Mouse (Mus musculus): ENCODE measurements around the gene Lhfpl2. TPM values are rescaled to one million over a fixed set of nuclear protein-coding genes. Genes with fewer than 3 reads are reported as not detected.

Lhfpl2 gene
- polyA plus RNA-seq, 1 experiment from 2014 or later: 24.7 TPM

- no peaks in the 10 kb centered on the region for H3K4me1 ChIP-seq (replicated peaks; ENCODE audit: control insufficient read depth, insufficient read depth, low read length)
- H3K36me3 ChIP-seq (ENCODE audit: control insufficient read depth, insufficient read depth, low read length): no peaks in the 10 kb centered on the region
- no peak overlapping the region for H3K27ac ChIP-seq (ENCODE audit: low read depth, low read length)
- no peak overlapping the region for H3K9ac ChIP-seq (ENCODE audit: low read length)
- H3K4me3 ChIP-seq (ENCODE audit: low read depth, low read length): no peak overlapping the region
- no peak overlapping the region for H3K4me2 ChIP-seq (ENCODE audit: low read depth, low read length, severe bottlenecking)
- WGBS: 88% methylated on average over 9 of the region's 9 CpGs
- DNase-seq (ENCODE audit: low spot score): no peak
- no peak for ATAC-seq (replicated peaks; ENCODE audit: low FRiP score)
- no peaks in the 10 kb centered on the region for H3K9me3 ChIP-seq (ENCODE audit: control insufficient read depth, low read length)
- no peaks in the 10 kb centered on the region for H3K27me3 ChIP-seq (ENCODE audit: control insufficient read depth, insufficient read depth, low read length)
Observed at GRCm38 (mm10) chr13:94087061-94087460, 29.5 kb downstream of the Lhfpl2 start.

- Histone ChIP-seq H3K27me3 (ENCODE audit: control insufficient read depth, insufficient read depth, low read length) (no peaks in the 10 kb centered on the region), H3K4me1 (replicated peaks; ENCODE audit: control insufficient read depth, insufficient read depth, low read length) (no peaks in the 10 kb centered on the region), H3K27ac (ENCODE audit: low read depth, low read length) (no peak overlapping the region), H3K36me3 (ENCODE audit: control insufficient read depth, insufficient read depth, low read length) (no peaks in the 10 kb centered on the region), H3K4me2 (ENCODE audit: low read depth, low read length, severe bottlenecking) (no peak overlapping the region), H3K4me3 (ENCODE audit: low read depth, low read length) (no peak overlapping the region), H3K9ac (ENCODE audit: low read length) (no peak overlapping the region), H3K9me3 (ENCODE audit: control insufficient read depth, low read length) (no peaks in the 10 kb centered on the region)
- DNase-seq (ENCODE audit: low spot score): no peak
- 93% methylated on average over 9 of the region's 9 CpGs for WGBS
- no peak for ATAC-seq (replicated peaks; ENCODE audit: low FRiP score)
Observed at GRCm38 (mm10) chr13:94088788-94089187, 31.2 kb downstream of the Lhfpl2 start.

DNA sequence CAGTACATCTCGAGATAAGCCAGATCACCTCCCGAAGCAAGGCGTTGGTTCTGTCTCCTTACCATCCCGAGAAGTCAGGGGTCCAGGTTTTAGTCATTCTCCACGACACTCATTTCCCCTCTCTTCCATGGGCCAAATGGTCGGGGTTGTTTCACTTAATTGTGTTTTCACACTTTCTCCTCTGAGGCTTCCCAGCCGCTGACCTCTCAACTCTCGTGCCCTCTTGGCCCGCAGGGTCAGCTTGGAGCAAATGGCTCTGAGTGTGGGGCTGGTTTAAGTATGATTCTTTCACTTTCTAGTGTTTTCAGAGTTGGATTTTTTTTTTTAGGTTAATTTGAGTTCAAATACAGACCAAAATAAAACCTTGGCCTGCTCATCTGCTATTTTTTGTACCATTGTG is 31.7 kb downstream of the Lhfpl2 start:
- no peaks in the 10 kb centered on the region for H3K4me1 ChIP-seq (replicated peaks; ENCODE audit: control insufficient read depth, insufficient read depth, low read length)
- H3K27ac ChIP-seq (ENCODE audit: low read depth, low read length): no peak overlapping the region
- ATAC-seq (replicated peaks; ENCODE audit: low FRiP score) (no peak), DNase-seq (ENCODE audit: low spot score) (no peak)
- H3K36me3 ChIP-seq (ENCODE audit: control insufficient read depth, insufficient read depth, low read length): no peaks in the 10 kb centered on the region
- 70% methylated on average over 9 of the region's 9 CpGs for WGBS
- no peaks in the 10 kb centered on the region for H3K27me3 ChIP-seq (ENCODE audit: control insufficient read depth, insufficient read depth, low read length)
- H3K9ac ChIP-seq (ENCODE audit: low read length): no peak overlapping the region
- no peak overlapping the region for H3K4me2 ChIP-seq (ENCODE audit: low read depth, low read length, severe bottlenecking)
- no peaks in the 10 kb centered on the region for H3K9me3 ChIP-seq (ENCODE audit: control insufficient read depth, low read length)
- no peak overlapping the region for H3K4me3 ChIP-seq (ENCODE audit: low read depth, low read length)

DNA sequence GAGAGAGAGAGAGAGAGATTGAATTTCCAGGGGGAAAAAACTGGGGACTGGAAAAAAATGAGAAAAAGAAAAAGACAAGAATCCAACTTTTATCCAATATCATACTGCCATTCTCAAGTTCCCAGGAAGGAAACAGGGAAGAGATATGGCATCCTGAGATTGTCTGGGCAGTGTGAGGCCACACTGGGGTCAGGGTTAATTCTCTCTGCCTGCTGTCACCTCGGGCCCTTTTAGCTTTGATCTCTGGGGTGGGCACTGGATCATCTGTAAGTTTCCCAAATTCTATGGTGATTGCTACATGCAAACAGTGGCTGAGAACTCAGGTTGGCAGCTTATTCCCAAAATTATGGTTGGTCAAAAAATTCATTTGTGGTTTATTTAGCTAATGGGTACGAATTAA is 33.8 kb downstream of the Lhfpl2 start:
- no peaks in the 10 kb centered on the region for H3K4me1 ChIP-seq (replicated peaks; ENCODE audit: control insufficient read depth, insufficient read depth, low read length)
- H3K27ac ChIP-seq (ENCODE audit: low read depth, low read length): no peak overlapping the region
- 56% methylated on average over 2 of the region's 2 CpGs for WGBS
- no peaks in the 10 kb centered on the region for H3K36me3 ChIP-seq (ENCODE audit: control insufficient read depth, insufficient read depth, low read length)
- H3K4me2 ChIP-seq (ENCODE audit: low read depth, low read length, severe bottlenecking): no peak overlapping the region
- H3K4me3 ChIP-seq (ENCODE audit: low read depth, low read length): no peak overlapping the region
- DNase-seq (ENCODE audit: low spot score): no peak
- no peak for ATAC-seq (replicated peaks; ENCODE audit: low FRiP score)
- H3K9me3 ChIP-seq (ENCODE audit: control insufficient read depth, low read length): no peaks in the 10 kb centered on the region
- H3K9ac ChIP-seq (ENCODE audit: low read length): no peak overlapping the region
- no peaks in the 10 kb centered on the region for H3K27me3 ChIP-seq (ENCODE audit: control insufficient read depth, insufficient read depth, low read length)

GRCm38 (mm10) chr13:94094176-94094575 is 36.6 kb downstream of the Lhfpl2 start:
- ATAC-seq (replicated peaks; ENCODE audit: low FRiP score) (no peak), DNase-seq (ENCODE audit: low spot score) (no peak)
- H3K9me3 ChIP-seq (ENCODE audit: control insufficient read depth, low read length): no peaks in the 10 kb centered on the region
- H3K27ac ChIP-seq (ENCODE audit: low read depth, low read length): no peak overlapping the region
- H3K4me2 ChIP-seq (ENCODE audit: low read depth, low read length, severe bottlenecking): no peak overlapping the region
- no peak overlapping the region for H3K9ac ChIP-seq (ENCODE audit: low read length)
- WGBS: 92% methylated on average over 4 of the region's 4 CpGs
- H3K27me3 ChIP-seq (ENCODE audit: control insufficient read depth, insufficient read depth, low read length): no peaks in the 10 kb centered on the region
- no peak overlapping the region for H3K4me3 ChIP-seq (ENCODE audit: low read depth, low read length)
- H3K4me1 ChIP-seq (replicated peaks; ENCODE audit: control insufficient read depth, insufficient read depth, low read length): no peaks in the 10 kb centered on the region
- H3K36me3 ChIP-seq (ENCODE audit: control insufficient read depth, insufficient read depth, low read length): no peaks in the 10 kb centered on the region

DNA sequence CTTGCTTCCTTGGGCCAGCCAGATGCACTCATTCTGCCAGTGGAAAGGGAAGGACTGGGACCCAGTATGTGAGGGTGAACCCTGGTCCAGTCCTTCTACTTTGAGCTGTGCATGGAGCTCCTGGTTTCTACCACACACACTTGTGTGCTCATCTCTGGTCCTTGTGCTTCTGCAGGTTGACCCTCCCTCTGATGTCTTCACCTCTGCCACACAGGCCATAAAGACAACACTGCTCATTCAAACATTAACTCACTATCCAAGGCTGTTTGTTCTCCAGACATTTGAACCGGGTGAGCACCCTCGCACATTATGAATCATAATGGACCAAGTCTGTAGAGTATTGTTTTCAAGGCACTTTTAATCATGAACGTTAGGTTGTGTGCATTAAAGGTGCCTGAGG is 37.0 kb downstream of the Lhfpl2 start:
- H3K9ac ChIP-seq (ENCODE audit: low read length): no peak overlapping the region
- ATAC-seq (replicated peaks; ENCODE audit: low FRiP score): no peak
- H3K27ac ChIP-seq (ENCODE audit: low read depth, low read length): no peak overlapping the region
- no peaks in the 10 kb centered on the region for H3K9me3 ChIP-seq (ENCODE audit: control insufficient read depth, low read length)
- no peaks in the 10 kb centered on the region for H3K27me3 ChIP-seq (ENCODE audit: control insufficient read depth, insufficient read depth, low read length)
- no peak overlapping the region for H3K4me3 ChIP-seq (ENCODE audit: low read depth, low read length)
- WGBS: 85% methylated on average over 3 of the region's 3 CpGs
- H3K4me1 ChIP-seq (replicated peaks; ENCODE audit: control insufficient read depth, insufficient read depth, low read length): no peaks in the 10 kb centered on the region
- no peak overlapping the region for H3K4me2 ChIP-seq (ENCODE audit: low read depth, low read length, severe bottlenecking)
- H3K36me3 ChIP-seq (ENCODE audit: control insufficient read depth, insufficient read depth, low read length): no peaks in the 10 kb centered on the region
- no peak for DNase-seq (ENCODE audit: low spot score)

- H3K4me2 ChIP-seq (ENCODE audit: low read depth, low read length, severe bottlenecking): no peak overlapping the region
- no peak overlapping the region for H3K9ac ChIP-seq (ENCODE audit: low read length)
- DNase-seq (ENCODE audit: low spot score) (no peak), ATAC-seq (replicated peaks; ENCODE audit: low FRiP score) (no peak)
- H3K4me3 ChIP-seq (ENCODE audit: low read depth, low read length): no peak overlapping the region
- H3K9me3 ChIP-seq (ENCODE audit: control insufficient read depth, low read length): no peaks in the 10 kb centered on the region
- no peaks in the 10 kb centered on the region for H3K4me1 ChIP-seq (replicated peaks; ENCODE audit: control insufficient read depth, insufficient read depth, low read length)
- H3K27ac ChIP-seq (ENCODE audit: low read depth, low read length): no peak overlapping the region
- H3K36me3 ChIP-seq (ENCODE audit: control insufficient read depth, insufficient read depth, low read length): no peaks in the 10 kb centered on the region
- no peaks in the 10 kb centered on the region for H3K27me3 ChIP-seq (ENCODE audit: control insufficient read depth, insufficient read depth, low read length)
Observed at GRCm38 (mm10) chr13:94095202-94095601, 37.6 kb downstream of the Lhfpl2 start.

DNA sequence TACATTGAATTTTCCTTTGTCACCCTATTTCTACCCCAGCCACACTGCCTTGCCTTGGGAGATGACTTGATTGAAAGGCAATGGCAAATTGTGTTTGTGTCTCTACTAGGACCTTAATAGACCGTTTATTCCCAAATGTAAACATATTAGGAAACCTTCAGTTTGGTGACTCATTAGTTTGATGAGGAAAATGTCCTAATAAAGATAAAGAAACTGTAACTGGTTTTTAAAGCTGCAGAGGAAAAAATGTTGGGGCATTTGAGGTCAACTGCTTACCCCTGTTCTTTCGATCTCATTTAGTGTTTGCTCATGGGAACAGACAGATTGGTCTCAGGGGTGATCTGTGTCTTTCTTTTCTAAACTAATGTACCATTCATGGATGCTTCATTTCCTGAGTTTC is 40.1 kb downstream of the Lhfpl2 start:
- no peak overlapping the region for H3K9ac ChIP-seq (ENCODE audit: low read length)
- H3K36me3 ChIP-seq (ENCODE audit: control insufficient read depth, insufficient read depth, low read length): no peaks in the 10 kb centered on the region
- no peak for ATAC-seq (replicated peaks; ENCODE audit: low FRiP score)
- WGBS: 84% methylated on average over 2 of the region's 2 CpGs
- no peak for DNase-seq (ENCODE audit: low spot score)
- H3K9me3 ChIP-seq (ENCODE audit: control insufficient read depth, low read length): no peaks in the 10 kb centered on the region
- no peak overlapping the region for H3K4me2 ChIP-seq (ENCODE audit: low read depth, low read length, severe bottlenecking)
- H3K4me3 ChIP-seq (ENCODE audit: low read depth, low read length): no peak overlapping the region
- H3K27me3 ChIP-seq (ENCODE audit: control insufficient read depth, insufficient read depth, low read length): no peaks in the 10 kb centered on the region
- no peak overlapping the region for H3K27ac ChIP-seq (ENCODE audit: low read depth, low read length)
- H3K4me1 ChIP-seq (replicated peaks; ENCODE audit: control insufficient read depth, insufficient read depth, low read length): no peaks in the 10 kb centered on the region

DNA sequence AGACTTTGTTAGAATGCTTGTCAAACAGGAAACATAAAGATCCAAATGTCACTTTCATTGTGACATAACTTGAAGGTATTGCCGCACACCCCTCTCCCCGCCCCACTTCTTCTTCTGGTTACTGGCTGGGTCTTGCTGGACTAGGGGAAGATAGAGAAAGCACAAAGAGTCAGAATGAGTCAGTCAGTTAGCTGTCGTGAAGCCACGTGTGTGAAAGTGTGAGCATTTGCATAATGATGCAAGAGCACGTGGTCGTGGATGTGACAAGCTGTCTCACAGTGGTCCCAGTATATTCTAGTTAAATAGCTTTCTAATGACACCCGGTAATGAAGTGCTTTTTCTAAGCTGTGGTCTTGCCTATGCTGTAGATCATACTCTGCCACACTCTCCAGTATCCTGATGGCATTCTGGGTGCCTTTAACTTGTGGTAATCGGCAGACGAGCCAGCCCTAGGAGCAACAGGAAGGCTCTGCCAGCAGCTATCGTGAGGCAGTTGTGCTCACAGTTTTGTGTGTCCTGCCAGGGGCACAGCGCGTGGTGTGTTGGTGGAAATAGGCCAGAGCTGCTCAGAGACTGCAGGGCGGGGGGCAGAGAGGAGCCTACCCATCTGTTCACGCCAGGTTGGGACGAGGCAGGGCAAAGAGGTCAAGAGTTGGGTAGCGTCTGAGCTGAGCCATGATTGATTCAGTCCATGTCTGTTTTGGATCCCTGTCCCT is 40.9 kb downstream of the Lhfpl2 start:
- H3K27me3 ChIP-seq (ENCODE audit: control insufficient read depth, insufficient read depth, low read length): no peaks in the 10 kb centered on the region
- no peak overlapping the region for H3K9ac ChIP-seq (ENCODE audit: low read length)
- ATAC-seq (replicated peaks; ENCODE audit: low FRiP score) (no peak), DNase-seq (ENCODE audit: low spot score) (no peak)
- no peak overlapping the region for H3K27ac ChIP-seq (ENCODE audit: low read depth, low read length)
- H3K9me3 ChIP-seq (ENCODE audit: control insufficient read depth, low read length): no peaks in the 10 kb centered on the region
- H3K4me2 ChIP-seq (ENCODE audit: low read depth, low read length, severe bottlenecking): no peak overlapping the region
- no peak overlapping the region for H3K4me3 ChIP-seq (ENCODE audit: low read depth, low read length)
- no peaks in the 10 kb centered on the region for H3K4me1 ChIP-seq (replicated peaks; ENCODE audit: control insufficient read depth, insufficient read depth, low read length)
- no peaks in the 10 kb centered on the region for H3K36me3 ChIP-seq (ENCODE audit: control insufficient read depth, insufficient read depth, low read length)
- WGBS: 83% methylated on average over 16 of the region's 16 CpGs

Data from forebrain, embryonic 11.5 days (tissue).